Mouse (Mus musculus) heart, postnatal 4 days (tissue): Measurements from ENCODE around the gene Sh2b3. TPM values are rescaled to one million over a fixed set of nuclear protein-coding genes. Genes with fewer than 3 reads are reported as not detected.
"Not testable (repeated sequence)": the region's sequence is repeated elsewhere in the genome, so short reads cannot be mapped to it uniquely, and the experiment has no call there.

ENCODE experiments used
- DNase-seq: peaks from one replicate; pipeline ENCODE4 v3.0.0; 2021
- total RNA-seq, 2 experiments: library from RNA; stranded (reverse); gene quantifications; 2 replicates each; pipeline ENCODE4 v1.2.3; 2021

Gene Sh2b3
- total RNA-seq, result 10 to 100 TPM; 36.7 to 39.2 TPM

GRCm38 (mm10) chr5:121837441-121838340 is at the start of gene Sh2b3:
Gene Sh2b3 (minus strand): TSS chr5:121837646.
- DNase-seq, result peak; percentile 73

GRCm38 (mm10) chr5:121883356-121883755 is 45.9 kb upstream of the Sh2b3 start:
- no peak for DNase-seq

GRCm38 (mm10) chr5:121879211-121879610 is 41.8 kb upstream of the Sh2b3 start:
- peak; percentile 64 for DNase-seq

- DNase-seq, result no peak
Observed at GRCm38 (mm10) chr5:121878703-121879102, 41.3 kb upstream of the Sh2b3 start.

- no peak for DNase-seq
Observed at GRCm38 (mm10) chr5:121876901-121877300, 39.5 kb upstream of the Sh2b3 start.

- no peak for DNase-seq
Observed at GRCm38 (mm10) chr5:121875041-121875440, 37.6 kb upstream of the Sh2b3 start.

- peak; percentile 92 for DNase-seq
Observed at GRCm38 (mm10) chr5:121872158-121872557, 34.7 kb upstream of the Sh2b3 start.

- DNase-seq, result no peak
Observed at GRCm38 (mm10) chr5:121871515-121872030, 34.1 kb upstream of the Sh2b3 start.

GRCm38 (mm10) chr5:121870832-121871231 is 33.4 kb upstream of the Sh2b3 start:
- DNase-seq, result no peak

- no peak for DNase-seq
Observed at GRCm38 (mm10) chr5:121867963-121868362, 30.5 kb upstream of the Sh2b3 start.

- no peak for DNase-seq
Observed at GRCm38 (mm10) chr5:121864330-121864729, 26.9 kb upstream of the Sh2b3 start.

GRCm38 (mm10) chr5:121861964-121862363 is 24.5 kb upstream of the Sh2b3 start:
- DNase-seq, result no peak

GRCm38 (mm10) chr5:121858427-121858826 is 21.0 kb upstream of the Sh2b3 start:
- DNase-seq, result no peak

- DNase-seq, result no peak
Observed at GRCm38 (mm10) chr5:121856740-121857139, 19.3 kb upstream of the Sh2b3 start.

- DNase-seq, result no peak
Observed at GRCm38 (mm10) chr5:121854768-121855167, 17.3 kb upstream of the Sh2b3 start.

- DNase-seq, result peak; percentile 49
Observed at GRCm38 (mm10) chr5:121853368-121854051, 16.1 kb upstream of the Sh2b3 start.

GRCm38 (mm10) chr5:121849478-121850349 is 12.3 kb upstream of the Sh2b3 start:
- no peak for DNase-seq

GRCm38 (mm10) chr5:121848743-121849142 is 11.3 kb upstream of the Sh2b3 start, which contains the start of gene Pheta1:
Gene Pheta1 (plus strand): TSS chr5:121848984.
- DNase-seq, result peak; percentile 96

- DNase-seq, result peak; percentile 68
Observed at GRCm38 (mm10) chr5:121848035-121848519, 10.6 kb upstream of the Sh2b3 start.

GRCm38 (mm10) chr5:121847269-121847668 is 9.8 kb upstream of the Sh2b3 start:
- not testable (repeated sequence) for DNase-seq

GRCm38 (mm10) chr5:121846322-121846721 is 8.9 kb upstream of the Sh2b3 start:
- DNase-seq, result no peak

GRCm38 (mm10) chr5:121845361-121845760 is 7.9 kb upstream of the Sh2b3 start:
- DNase-seq, result no peak
